Comparison of ENCODE assay signal across 8 mouse cellular contexts in the genomic region with DNA sequence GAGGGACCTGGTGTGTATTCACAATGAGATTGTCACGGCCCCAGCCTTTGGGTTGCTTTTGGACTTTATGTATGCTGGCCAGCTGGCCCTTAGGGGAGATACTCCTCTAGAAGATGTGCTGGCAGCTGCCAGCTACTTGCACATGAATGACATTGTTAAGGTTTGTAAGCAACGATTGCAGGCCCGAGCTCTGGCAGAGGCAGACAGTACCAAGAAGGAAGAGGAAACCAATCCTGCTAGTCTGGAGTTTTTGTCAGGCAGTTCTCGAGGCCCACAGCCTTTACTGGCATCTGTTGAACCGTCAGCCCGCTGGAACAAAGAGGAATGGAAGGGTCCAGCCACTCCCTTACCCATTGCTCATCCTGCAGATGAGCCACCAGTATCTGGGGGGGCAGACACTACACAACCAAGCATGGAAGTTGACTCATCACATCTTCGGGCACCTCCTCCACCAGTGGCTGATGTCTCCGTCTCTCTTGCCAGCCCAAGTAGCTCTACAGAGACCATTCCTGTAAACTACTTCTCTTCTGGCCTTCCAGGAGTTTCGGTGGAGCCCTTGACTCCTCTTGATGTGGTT. TPM values are rescaled to one million over a fixed set of nuclear protein-coding genes. Genes with fewer than 3 reads are reported as not detected.
DNase-seq lines count a peak whose midpoint lies in the region; ATAC-seq and TF ChIP-seq lines count a peak whose summit lies in the region.

No protein-coding gene starts in this region.

- no peak for DNase-seq in kidney, postnatal 4 days
- no peak for DNase-seq in embryonic facial prominence, embryonic 11.5 days (ENCODE audit: low spot score)
- no peak for DNase-seq in embryo, embryonic 10 days (ENCODE audit: low spot score)
- DNase-seq in retina, embryonic 14.5 days (ENCODE audit: low spot score), result no peak
- no peak for DNase-seq in frontal cortex, postnatal 10 days (ENCODE audit: low spot score in 2 of 2)

- peak overlapping the region; percentile 97 for H3K27ac ChIP-seq in kidney, embryonic 15.5 days
- H3K27ac ChIP-seq in embryonic facial prominence, embryonic 11.5 days (replicated peaks; ENCODE audit: low read depth, low read length), result no peak overlapping the region
- 0 out of 2 replicates have a peak overlapping the region, but pooled peaks have one; percentile 88 for H3K27ac ChIP-seq in intestine, embryonic 15.5 days

- no peak for ATAC-seq in kidney, embryonic 15.5 days (replicated peaks; ENCODE audit: low FRiP score)
- no peak for ATAC-seq in embryonic facial prominence, embryonic 11.5 days (replicated peaks; ENCODE audit: insufficient number of reproducible peaks, low FRiP score, low TSS enrichment, low read depth)
- no peak for ATAC-seq in intestine, embryonic 15.5 days

- H3K79me2 ChIP-seq in myocyte (ENCODE audit: control insufficient read depth, insufficient read depth), result peaks cover under 1% of the 10 kb centered on the region

- 87% methylated on average over 9 of the region's 9 CpGs for WGBS in kidney, embryonic 15.5 days
- 91% methylated on average over 9 of the region's 9 CpGs for WGBS in embryonic facial prominence, embryonic 11.5 days
- WGBS in intestine, embryonic 15.5 days, result 92% methylated on average over 9 of the region's 9 CpGs

- H3K4me2 ChIP-seq in kidney, embryonic 15.5 days, result peak overlapping the region; percentile 76
- H3K4me2 ChIP-seq in embryonic facial prominence, embryonic 11.5 days (ENCODE audit: low read depth, low read length), result no peak overlapping the region
- peak overlapping the region; percentile 73 for H3K4me2 ChIP-seq in intestine, embryonic 15.5 days (replicated peaks)
- peak overlapping the region; percentile 84 for H3K4me2 ChIP-seq in myocyte (ENCODE audit: low read depth)

- H3K4me1 ChIP-seq in kidney, embryonic 15.5 days, result peaks cover 23% of the 10 kb centered on the region
- H3K4me1 ChIP-seq in embryonic facial prominence, embryonic 11.5 days (ENCODE audit: control insufficient read depth, insufficient read depth, low read length), result no peaks in the 10 kb centered on the region
- H3K4me1 ChIP-seq in intestine, embryonic 15.5 days (replicated peaks), result peaks cover 7% of the 10 kb centered on the region

- peaks cover 48% of the 10 kb centered on the region for H3K36me3 ChIP-seq in kidney, embryonic 15.5 days
- no peaks in the 10 kb centered on the region for H3K36me3 ChIP-seq in embryonic facial prominence, embryonic 11.5 days (replicated peaks; ENCODE audit: control insufficient read depth, insufficient read depth, low read depth, low read length)
- no peaks in the 10 kb centered on the region for H3K36me3 ChIP-seq in intestine, embryonic 15.5 days
- peaks cover 19% of the 10 kb centered on the region for H3K36me3 ChIP-seq in myocyte (ENCODE audit: control insufficient read depth, insufficient read depth)

- no peaks in the 10 kb centered on the region for H3K27me3 ChIP-seq in kidney, embryonic 15.5 days
- no peaks in the 10 kb centered on the region for H3K27me3 ChIP-seq in embryonic facial prominence, embryonic 11.5 days (ENCODE audit: control insufficient read depth, insufficient read depth, low read length)
- no peaks in the 10 kb centered on the region for H3K27me3 ChIP-seq in intestine, embryonic 15.5 days (replicated peaks)
- no peaks in the 10 kb centered on the region for H3K27me3 ChIP-seq in myocyte (ENCODE audit: control insufficient read depth, insufficient read depth, insufficient read length)

- peak overlapping the region; percentile 79 for H3K4me3 ChIP-seq in kidney, embryonic 15.5 days (replicated peaks)
- peak overlapping the region; percentile 43 for H3K4me3 ChIP-seq in embryonic facial prominence, embryonic 11.5 days (ENCODE audit: low read depth, low read length)
- peak overlapping the region; percentile 62 for H3K4me3 ChIP-seq in intestine, embryonic 15.5 days (replicated peaks)
- H3K4me3 ChIP-seq in myocyte, result peak overlapping the region; percentile 50

- H3K9ac ChIP-seq in kidney, embryonic 15.5 days, result no peak overlapping the region
- H3K9ac ChIP-seq in embryonic facial prominence, embryonic 11.5 days (replicated peaks; ENCODE audit: low read length), result peak overlapping the region; percentile 37; the same call in 1 of the 2 replicates
- no peak overlapping the region for H3K9ac ChIP-seq in intestine, embryonic 15.5 days

- H3ac ChIP-seq in myocyte (ENCODE audit: control insufficient read depth, insufficient read length), result no peak overlapping the region

- peak; percentile 48 for TF ChIP-seq POLR2A in myocyte (IDR thresholded peaks at IDR 0.05; ENCODE audit: insufficient read length, low read depth)

- H3K9me3 ChIP-seq in kidney, embryonic 15.5 days (replicated peaks), result no peaks in the 10 kb centered on the region
- H3K9me3 ChIP-seq in embryonic facial prominence, embryonic 11.5 days (replicated peaks; ENCODE audit: control insufficient read depth, low read length), result no peaks in the 10 kb centered on the region
- no peaks in the 10 kb centered on the region for H3K9me3 ChIP-seq in intestine, embryonic 15.5 days

TF ChIP-seq in myocyte, 11 proteins besides CTCF, POLR2A, EP300 and RAD21:
- TF ChIP-seq POLR2AphosphoS2 (IDR thresholded peaks at IDR 0.05; ENCODE audit: insufficient read length, low read depth) (peak; percentile 67), CEBPB (IDR thresholded peaks at IDR 0.05; ENCODE audit: insufficient read depth, poor library complexity, severe bottlenecking) (no peak)
TF ChIP-seq in myocyte: peak in this region for 1.

RNA-seq across cellular contexts. Expression of a gene that starts 0.9 kb away (rescaled TPM):
- polyA plus RNA-seq in kidney, embryonic 15.5 days (2015; fragmentation: Nextera tagmentation; extraction: Ambion mirVana), result 5.1 and 5.7 TPM in 2 replicates
- 6.0 and 8.0 TPM in 2 replicates for polyA plus RNA-seq in embryonic facial prominence, embryonic 11.5 days (2014; fragmentation: Nextera tagmentation; extraction: Ambion mirVana)
- 4.0 and 4.6 TPM in 2 replicates for polyA plus RNA-seq in intestine, embryonic 15.5 days (2015; fragmentation: Nextera tagmentation; extraction: Ambion mirVana)
- polyA plus RNA-seq in myocyte (2012; fragmentation: generic; extraction: Trizol), result 2.4 TPM

RNA-seq across cellular contexts. Expression of a gene that starts 4.9 kb away (rescaled TPM):
- 172 and 187 TPM in 2 replicates for polyA plus RNA-seq in kidney, embryonic 15.5 days (2015; fragmentation: Nextera tagmentation; extraction: Ambion mirVana)
- polyA plus RNA-seq in embryonic facial prominence, embryonic 11.5 days (2014; fragmentation: Nextera tagmentation; extraction: Ambion mirVana), result 199 and 202 TPM in 2 replicates
- polyA plus RNA-seq in intestine, embryonic 15.5 days (2015; fragmentation: Nextera tagmentation; extraction: Ambion mirVana), result 137 and 147 TPM in 2 replicates
- polyA plus RNA-seq in myocyte (2012; fragmentation: generic; extraction: Trizol), result 152 TPM

RNA-seq across cellular contexts. Expression of a gene that starts 15.8 kb away (rescaled TPM):
- polyA plus RNA-seq in kidney, embryonic 15.5 days (2015; fragmentation: Nextera tagmentation; extraction: Ambion mirVana), result 61.7 and 62.7 TPM in 2 replicates
- polyA plus RNA-seq in embryonic facial prominence, embryonic 11.5 days (2014; fragmentation: Nextera tagmentation; extraction: Ambion mirVana), result 63.0 and 68.7 TPM in 2 replicates
- polyA plus RNA-seq in intestine, embryonic 15.5 days (2015; fragmentation: Nextera tagmentation; extraction: Ambion mirVana), result 48.2 and 49.3 TPM in 2 replicates
- 18.7 TPM for polyA plus RNA-seq in myocyte (2012; fragmentation: generic; extraction: Trizol)

RNA-seq across cellular contexts. Expression of a gene that starts 16.5 kb away (rescaled TPM):
- polyA plus RNA-seq in kidney, embryonic 15.5 days (2015; fragmentation: Nextera tagmentation; extraction: Ambion mirVana), result 5.6 and 6.4 TPM in 2 replicates
- 6.7 and 6.8 TPM in 2 replicates for polyA plus RNA-seq in embryonic facial prominence, embryonic 11.5 days (2014; fragmentation: Nextera tagmentation; extraction: Ambion mirVana)
- 5.1 and 5.4 TPM in 2 replicates for polyA plus RNA-seq in intestine, embryonic 15.5 days (2015; fragmentation: Nextera tagmentation; extraction: Ambion mirVana)
- polyA plus RNA-seq in myocyte (2012; fragmentation: generic; extraction: Trizol), result 42.1 TPM

RNA-seq across cellular contexts. Expression of a gene that starts 17.1 kb away (rescaled TPM):
- 31.5 and 35.1 TPM in 2 replicates for polyA plus RNA-seq in kidney, embryonic 15.5 days (2015; fragmentation: Nextera tagmentation; extraction: Ambion mirVana)
- polyA plus RNA-seq in embryonic facial prominence, embryonic 11.5 days (2014; fragmentation: Nextera tagmentation; extraction: Ambion mirVana), result 19.0 and 19.9 TPM in 2 replicates
- 25.2 and 26.9 TPM in 2 replicates for polyA plus RNA-seq in intestine, embryonic 15.5 days (2015; fragmentation: Nextera tagmentation; extraction: Ambion mirVana)
- polyA plus RNA-seq in myocyte (2012; fragmentation: generic; extraction: Trizol), result 19.6 TPM
